Mouse (Mus musculus) heart, postnatal 0 days (tissue): ENCODE results near the gene Sgms1. TPM values are rescaled to one million over a fixed set of nuclear protein-coding genes. Genes with fewer than 3 reads are reported as not detected.

Experiments used
- ATAC-seq: fragments of 200-750 bp; cut with Nextera tagmentation; 2 replicates; pipeline ENCODE4 v1.8.0; 2017; ENCODE audit warnings: low read depth, moderate number of reproducible peaks, moderate library complexity; ENCODE audit not compliant: insufficient read depth
- DNase-seq: peaks from one replicate; pipeline ENCODE4 v3.0.0-alpha.2; 2016; ENCODE audit warnings: low spot score
- H3K27ac ChIP-seq: fragments of 300-500 bp; sonication (generic); 2 replicates; pipeline ENCODE4 v1.5.1; 2014; ENCODE audit warnings: low read depth, mild to moderate bottlenecking
- H3K27me3 ChIP-seq: fragments of 300-500 bp; sonication (generic); 2 replicates; pipeline ENCODE4 v1.6.1; 2014; ENCODE audit warnings: low read length, mixed read lengths; ENCODE audit not compliant: control insufficient read depth, insufficient read depth
- H3K36me3 ChIP-seq: fragments of 300-500 bp; sonication (generic); replicated peaks from 2 replicates; pipeline ENCODE4 v1.6.1; 2014; ENCODE audit warnings: low read length, mixed read lengths; ENCODE audit not compliant: control insufficient read depth, insufficient read depth
- H3K4me1 ChIP-seq: fragments of 300-500 bp; sonication (generic); 2 replicates; pipeline ENCODE4 v1.6.1; 2014; ENCODE audit warnings: antibody characterized with exemption; ENCODE audit not compliant: control insufficient read depth, insufficient read depth
- H3K4me2 ChIP-seq: fragments of 300-500 bp; sonication (generic); 2 replicates; pipeline ENCODE4 v1.6.1; 2014; ENCODE audit warnings: low read depth, mild to moderate bottlenecking, low read length, moderate library complexity
- H3K4me3 ChIP-seq: fragments of 300-500 bp; sonication (generic); 2 replicates; pipeline ENCODE4 v1.5.1; 2014; ENCODE audit warnings: low read depth, low read length
- H3K9ac ChIP-seq: fragments of 300-500 bp; sonication (generic); replicated peaks from 2 replicates; pipeline ENCODE4 v1.6.1; 2014; ENCODE audit warnings: low read depth, low read length, mixed read lengths
- H3K9me3 ChIP-seq: fragments of 300-500 bp; sonication (generic); replicated peaks from 2 replicates; pipeline ENCODE4 v1.6.1; 2016; ENCODE audit warnings: low read length; ENCODE audit not compliant: control insufficient read depth
- CTCF ChIP-seq: IDR thresholded peaks from 2 replicates; pipeline ENCODE4 v1.5.1; 2016; ENCODE audit warnings: antibody characterized with exemption, control low read depth, low read depth
- EP300 ChIP-seq: IDR thresholded peaks from 2 replicates; pipeline ENCODE4 v1.6.1; 2016; ENCODE audit warnings: antibody characterized with exemption, low read depth
- WGBS: fragments of 180-500 bp; shearing (Covaris S2); extraction: QIAGEN DNeasy Blood & Tissue Kit; methylation state at CpG from one replicate; pipeline ENCODE4 v1.1.7; 2014; 5-methylcytosine and 5-hydroxymethylcytosine counted together
- polyA plus RNA-seq: library from polyadenylated mRNA; unstranded; fragments of >200 nt; fragmentation: Nextera tagmentation; extraction: Ambion mirVana; gene quantifications from 2 replicates; pipeline ENCODE4 v1.2.1, GENCODE M21; 2015
- total RNA-seq: library from RNA; depleted of rRNA; stranded (reverse); fragments of >200 nt; gene quantifications from 2 replicates; pipeline ENCODE4 v1.2.3, GENCODE M21; 2014; ENCODE audit warnings: low replicate concordance

Sgms1 gene
- total and polyA plus RNA-seq, 2 experiments from 2014 or later = 29.4 to 52.0 TPM

GRCm38 (mm10) chr19:32257616-32258015 is 131.9 kb downstream of the Sgms1 start:
- ATAC-seq (no peak), DNase-seq (no peak)
- Histone ChIP-seq H3K36me3 (no peaks in the 10 kb centered on the region), H3K4me2 (no peak overlapping the region), H3K27me3 (no peaks in the 10 kb centered on the region), H3K4me3 (no peak overlapping the region), H3K4me1 (peaks cover 27% of the 10 kb centered on the region), H3K9me3 (no peaks in the 10 kb centered on the region), H3K27ac (no peak overlapping the region), H3K9ac (no peak overlapping the region)
- TF ChIP-seq EP300 (no peak), CTCF (no peak)
- whole genome bisulfite sequencing = 83% methylated on average over 3 of the region's 3 CpGs

- 79% methylated on average over 4 of the region's 4 CpGs for WGBS
Measured at GRCm38 (mm10) chr19:32256706-32257415, 132.7 kb downstream of the Sgms1 start.

GRCm38 (mm10) chr19:32255429-32256185 is 133.9 kb downstream of the Sgms1 start:
- ATAC-seq = no peak
- DNase-seq = no peak
- Histone ChIP-seq H3K27ac (peak overlapping the region; percentile 68; the same call in 1 of the 2 replicates), H3K9me3 (no peaks in the 10 kb centered on the region), H3K4me3 (no peak overlapping the region), H3K36me3 (no peaks in the 10 kb centered on the region), H3K9ac (no peak overlapping the region), H3K4me2 (no peak overlapping the region), H3K4me1 (peaks cover 27% of the 10 kb centered on the region), H3K27me3 (no peaks in the 10 kb centered on the region)
- TF ChIP-seq CTCF = no peak
- TF ChIP-seq EP300 = no peak
- WGBS = 61% methylated on average over 6 of the region's 6 CpGs

More at GRCm38 (mm10) chr19:32256706-32257415, 132.7 kb downstream of the Sgms1 start:
- no peak for ATAC-seq
- no peak for DNase-seq
- Histone ChIP-seq H3K9ac (no peak overlapping the region), H3K4me3 (no peak overlapping the region), H3K27me3 (no peaks in the 10 kb centered on the region), H3K4me2 (no peak overlapping the region), H3K27ac (no peak overlapping the region), H3K9me3 (no peaks in the 10 kb centered on the region), H3K4me1 (peaks cover 31% of the 10 kb centered on the region), H3K36me3 (no peaks in the 10 kb centered on the region)
- TF ChIP-seq EP300 (no peak), CTCF (no peak)

- 62% methylated on average over 8 of the region's 8 CpGs for WGBS
- Histone ChIP-seq H3K27ac (peak overlapping the region; percentile 68), H3K4me3 (no peak overlapping the region), H3K9ac (no peak overlapping the region), H3K36me3 (no peaks in the 10 kb centered on the region), H3K4me2 (no peak overlapping the region), H3K9me3 (no peaks in the 10 kb centered on the region), H3K27me3 (no peaks in the 10 kb centered on the region), H3K4me1 (peaks cover 27% of the 10 kb centered on the region)
- DNase-seq (peak; percentile 40), ATAC-seq (peak; percentile 47; the same call in 1 of the 2 replicates)
- TF ChIP-seq CTCF = no peak
- TF ChIP-seq EP300 = no peak
Measured at GRCm38 (mm10) chr19:32254739-32255344, 134.7 kb downstream of the Sgms1 start.

- no peak for ATAC-seq
- no peak overlapping the region for H3K9ac ChIP-seq
- no peaks in the 10 kb centered on the region for H3K27me3 ChIP-seq
- H3K4me2 ChIP-seq = no peak overlapping the region
- no peak for DNase-seq
- H3K9me3 ChIP-seq = no peaks in the 10 kb centered on the region
- WGBS = 43% methylated on average over 2 of the region's 2 CpGs
- no peak for TF ChIP-seq EP300
- no peak for TF ChIP-seq CTCF
- no peaks in the 10 kb centered on the region for H3K36me3 ChIP-seq
- peaks cover 27% of the 10 kb centered on the region for H3K4me1 ChIP-seq
- peak overlapping the region; percentile 68; the same call in 1 of the 2 replicates for H3K27ac ChIP-seq
- no peak overlapping the region for H3K4me3 ChIP-seq
Measured at GRCm38 (mm10) chr19:32254204-32254603, 135.3 kb downstream of the Sgms1 start.
